Mouse (Mus musculus) lung, embryonic 16.5 days (tissue): ENCODE data around the gene Sqstm1. TPM values are rescaled to one million over a fixed set of nuclear protein-coding genes. Genes with fewer than 3 reads are reported as not detected.

ENCODE experiments used
- ATAC-seq: fragments of 200-750 bp; cut with Nextera tagmentation; 2 replicates; pipeline ENCODE4 v1.8.0; 2017; ENCODE audit warnings: low read depth, mild to moderate bottlenecking, moderate library complexity
- H3K27ac ChIP-seq: fragments of 300-500 bp; sonication (generic); 2 replicates; pipeline ENCODE4 v1.5.1; 2014; ENCODE audit warnings: mild to moderate bottlenecking, control low read depth, low read length
- H3K27me3 ChIP-seq: fragments of 300-500 bp; sonication (generic); 2 replicates; pipeline ENCODE4 v1.6.1; 2014; ENCODE audit warnings: low read depth, low read length, mixed read lengths; ENCODE audit not compliant: control insufficient read depth, insufficient read depth
- H3K36me3 ChIP-seq: fragments of 300-500 bp; sonication (generic); 2 replicates; pipeline ENCODE4 v1.6.1; 2014; ENCODE audit warnings: low read length; ENCODE audit not compliant: control insufficient read depth, insufficient read depth
- H3K4me1 ChIP-seq: fragments of 300-500 bp; sonication (generic); replicated peaks from 2 replicates; pipeline ENCODE4 v1.6.1; 2014; ENCODE audit warnings: low read length, mixed read lengths; ENCODE audit not compliant: control insufficient read depth, insufficient read depth
- H3K4me2 ChIP-seq: fragments of 300-500 bp; sonication (generic); 2 replicates; pipeline ENCODE4 v1.6.1; 2014; ENCODE audit warnings: low read depth, low read length, control low read depth
- H3K4me3 ChIP-seq: fragments of 300-500 bp; sonication (generic); 2 replicates; pipeline ENCODE4 v1.5.1; 2014; ENCODE audit warnings: mild to moderate bottlenecking, low read length, control low read depth
- H3K9ac ChIP-seq: fragments of 300-500 bp; sonication (generic); 2 replicates; pipeline ENCODE4 v1.6.1; 2014; ENCODE audit warnings: low read length, control low read depth
- H3K9me3 ChIP-seq: fragments of 300-500 bp; sonication (generic); 2 replicates; pipeline ENCODE4 v1.6.1; 2016; ENCODE audit warnings: low read length; ENCODE audit not compliant: control insufficient read depth
- WGBS: fragments of 180-500 bp; shearing (Covaris S2); extraction: QIAGEN DNeasy Blood & Tissue Kit; methylation state at CpG from one replicate; pipeline ENCODE4 v1.1.7; 2014; 5-methylcytosine and 5-hydroxymethylcytosine counted together
- polyA plus RNA-seq: library from polyadenylated mRNA; unstranded; fragments of >200 nt; fragmentation: Nextera tagmentation; extraction: Ambion mirVana; gene quantifications from 2 replicates; pipeline ENCODE4 v1.2.1, GENCODE M21; 2015

Gene Sqstm1
- polyA plus RNA-seq: 257 and 295 TPM in 2 replicates

GRCm38 (mm10) chr11:50210505-50211151 is at the start of gene Sqstm1, which contains the start of gene Mgat4b:
TSS of gene Sqstm1 (minus strand) at chr11:50210827.
TSS of gene Mgat4b (plus strand) at chr11:50210890.
- no peaks in the 10 kb centered on the region for H3K27me3 ChIP-seq
- 0% methylated on average over 48 of the region's 48 CpGs for WGBS
- peak within 1 kb of the TSS; percentile 93 for H3K4me3 ChIP-seq
- peak within 1 kb of the TSS; percentile 98 for H3K9ac ChIP-seq
- no peaks in the 10 kb centered on the region for H3K9me3 ChIP-seq
- peak; percentile 73 for ATAC-seq
- H3K36me3 ChIP-seq: peaks cover 23% of the 10 kb centered on the region
- H3K4me2 ChIP-seq: peak within 1 kb of the TSS; percentile 75
- peaks cover 13% of the 10 kb centered on the region for H3K4me1 ChIP-seq
- H3K27ac ChIP-seq: peak within 1 kb of the TSS; percentile 99

- peaks cover 54% of the 10 kb centered on the region for H3K36me3 ChIP-seq
- 88% methylated on average over 7 of the region's 7 CpGs for WGBS
These were observed 47.7 kb upstream of the Sqstm1 start for GRCm38 (mm10) chr11:50258310-50258709.

GRCm38 (mm10) chr11:50256615-50257014 is 46.0 kb upstream of the Sqstm1 start:
- Histone ChIP-seq H3K4me2 (no peak overlapping the region), H3K27me3 (no peaks in the 10 kb centered on the region), H3K9me3 (no peaks in the 10 kb centered on the region), H3K27ac (no peak overlapping the region), H3K36me3 (peaks cover 39% of the 10 kb centered on the region), H3K4me1 (peaks cover 6% of the 10 kb centered on the region), H3K4me3 (no peak overlapping the region), H3K9ac (no peak overlapping the region)
- 79% methylated on average over 7 of the region's 7 CpGs for WGBS
- ATAC-seq: no peak

More at GRCm38 (mm10) chr11:50258310-50258709, 47.7 kb upstream of the Sqstm1 start:
- H3K27ac ChIP-seq: no peak overlapping the region
- no peak overlapping the region for H3K4me3 ChIP-seq
- ATAC-seq: no peak
- no peaks in the 10 kb centered on the region for H3K27me3 ChIP-seq
- H3K9ac ChIP-seq: no peak overlapping the region
- no peak overlapping the region for H3K4me2 ChIP-seq
- no peaks in the 10 kb centered on the region for H3K9me3 ChIP-seq
- no peaks in the 10 kb centered on the region for H3K4me1 ChIP-seq

GRCm38 (mm10) chr11:50254010-50254580 is 43.5 kb upstream of the Sqstm1 start:
- 68% methylated on average over 12 of the region's 12 CpGs for WGBS
- Histone ChIP-seq H3K36me3 (peaks cover 20% of the 10 kb centered on the region), H3K4me3 (no peak overlapping the region), H3K9ac (no peak overlapping the region), H3K9me3 (no peaks in the 10 kb centered on the region), H3K27ac (no peak overlapping the region), H3K27me3 (no peaks in the 10 kb centered on the region), H3K4me1 (peaks cover 6% of the 10 kb centered on the region), H3K4me2 (no peak overlapping the region)
- no peak for ATAC-seq

GRCm38 (mm10) chr11:50253393-50253792 is 42.8 kb upstream of the Sqstm1 start:
- Histone ChIP-seq H3K9me3 (no peaks in the 10 kb centered on the region), H3K36me3 (peaks cover 16% of the 10 kb centered on the region), H3K27me3 (no peaks in the 10 kb centered on the region), H3K4me1 (peaks cover 6% of the 10 kb centered on the region), H3K4me2 (no peak overlapping the region), H3K9ac (no peak overlapping the region), H3K27ac (no peak overlapping the region), H3K4me3 (no peak overlapping the region)
- WGBS: 21% methylated on average over 1 of the region's 1 CpGs
- ATAC-seq: no peak

GRCm38 (mm10) chr11:50252684-50253265 is 42.1 kb upstream of the Sqstm1 start:
- peak overlapping the region; percentile 10; the same call in 1 of the 2 replicates for H3K27ac ChIP-seq
- H3K4me1 ChIP-seq: peaks cover 6% of the 10 kb centered on the region
- ATAC-seq: 0 out of 2 replicates have a peak, but pooled peaks have one; percentile 21
- 43% methylated on average over 11 of the region's 11 CpGs for WGBS
- no peaks in the 10 kb centered on the region for H3K27me3 ChIP-seq
- no peak overlapping the region for H3K4me3 ChIP-seq
- H3K36me3 ChIP-seq: peaks cover 10% of the 10 kb centered on the region; the same call in 1 of the 2 replicates
- H3K4me2 ChIP-seq: no peak overlapping the region
- no peak overlapping the region for H3K9ac ChIP-seq
- no peaks in the 10 kb centered on the region for H3K9me3 ChIP-seq

GRCm38 (mm10) chr11:50252166-50252565 is 41.5 kb upstream of the Sqstm1 start:
- Histone ChIP-seq H3K9ac (no peak overlapping the region), H3K27ac (no peak overlapping the region), H3K4me1 (peaks cover 6% of the 10 kb centered on the region), H3K9me3 (no peaks in the 10 kb centered on the region), H3K4me3 (no peak overlapping the region), H3K36me3 (peaks cover 7% of the 10 kb centered on the region; the same call in 1 of the 2 replicates), H3K27me3 (no peaks in the 10 kb centered on the region), H3K4me2 (no peak overlapping the region)
- peak; percentile 29; the same call in 1 of the 2 replicates for ATAC-seq
- WGBS: 43% methylated on average over 3 of the region's 3 CpGs

- H3K9me3 ChIP-seq: no peaks in the 10 kb centered on the region
- no peak overlapping the region for H3K9ac ChIP-seq
- no peak overlapping the region for H3K27ac ChIP-seq
- ATAC-seq: no peak
- no peak overlapping the region for H3K4me3 ChIP-seq
- H3K36me3 ChIP-seq: no peaks in the 10 kb centered on the region
- no peaks in the 10 kb centered on the region for H3K27me3 ChIP-seq
- WGBS: 72% methylated on average over 7 of the region's 7 CpGs
- H3K4me1 ChIP-seq: peaks cover 6% of the 10 kb centered on the region
- H3K4me2 ChIP-seq: no peak overlapping the region
These were observed 38.0 kb upstream of the Sqstm1 start for GRCm38 (mm10) chr11:50248473-50249171.

- Histone ChIP-seq H3K27me3 (no peaks in the 10 kb centered on the region), H3K4me3 (no peak overlapping the region), H3K9ac (no peak overlapping the region), H3K36me3 (no peaks in the 10 kb centered on the region), H3K4me2 (no peak overlapping the region), H3K9me3 (no peaks in the 10 kb centered on the region), H3K27ac (no peak overlapping the region), H3K4me1 (no peaks in the 10 kb centered on the region)
- WGBS: 69% methylated on average over 5 of the region's 5 CpGs
- ATAC-seq: no peak
These were observed 34.6 kb upstream of the Sqstm1 start for GRCm38 (mm10) chr11:50245269-50245668.
